Mouse (Mus musculus) left cerebral cortex, postnatal 4 days (tissue): ENCODE data around the gene Zfp316. TPM values are rescaled to one million over a fixed set of nuclear protein-coding genes. Genes with fewer than 3 reads are reported as not detected.

ENCODE experiments used
- DNase-seq: peaks from one replicate; pipeline ENCODE4 v3.0.0-alpha.2; 2022
- intact Hi-C: fragments of 180-260 bp; cut with DNase I; formaldehyde crosslinking; loops from one replicate; pipeline ENCODE4 v1.15.1; 2025
- total RNA-seq, 2 experiments: library from RNA; stranded (reverse); gene quantifications; 2 replicates each; pipeline ENCODE4 v1.2.3; 2021

The Zfp316 gene
- total RNA-seq, 2 experiments from 2014 or later: 29.5 to 30.2 TPM

DNA sequence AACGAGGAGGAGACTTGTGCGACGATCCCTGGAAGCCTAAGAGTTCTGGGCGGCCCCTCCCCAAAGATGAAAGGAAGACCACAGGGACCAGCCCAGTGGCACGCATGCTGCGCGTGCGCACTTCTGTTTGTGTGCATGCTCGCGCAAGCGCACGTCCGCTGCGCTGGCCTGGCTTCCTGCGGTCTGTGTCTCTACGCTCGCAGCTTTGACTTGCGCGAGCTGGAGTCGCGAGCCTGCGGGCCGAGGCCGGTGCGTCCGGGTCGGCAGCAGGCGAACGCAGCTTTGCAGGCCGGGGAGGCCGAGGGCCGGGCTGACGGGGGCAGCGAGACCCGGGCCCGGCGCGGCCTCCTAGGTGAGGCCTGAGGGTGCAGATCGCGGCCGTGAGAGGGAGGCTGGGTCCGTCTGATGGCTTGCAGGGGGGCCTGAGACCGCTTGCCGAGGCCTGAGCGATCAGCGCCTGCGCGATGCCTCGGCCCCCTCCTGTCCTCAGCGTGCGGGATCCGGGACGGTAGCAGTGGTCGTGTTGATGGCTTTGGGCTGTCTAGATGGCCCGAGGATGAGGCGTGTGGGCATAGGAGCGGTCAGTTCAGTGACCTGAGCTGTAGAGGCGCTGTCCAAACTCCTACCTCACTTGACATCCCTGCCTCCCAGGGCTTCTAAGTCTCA is 34.7 kb downstream of the Zfp316 start, which contains the start of gene Zfp12:
Zfp12 (plus strand) TSS at position 136 of the 666 bp plus-strand sequence.
- DNase-seq: peak; percentile 96
- intact Hi-C loops: loop anchor here (2.0 kb wide), 1 partner anchor 54 kb away; the partner anchor contains the start of genes Rbak and Spdye4b

DNA sequence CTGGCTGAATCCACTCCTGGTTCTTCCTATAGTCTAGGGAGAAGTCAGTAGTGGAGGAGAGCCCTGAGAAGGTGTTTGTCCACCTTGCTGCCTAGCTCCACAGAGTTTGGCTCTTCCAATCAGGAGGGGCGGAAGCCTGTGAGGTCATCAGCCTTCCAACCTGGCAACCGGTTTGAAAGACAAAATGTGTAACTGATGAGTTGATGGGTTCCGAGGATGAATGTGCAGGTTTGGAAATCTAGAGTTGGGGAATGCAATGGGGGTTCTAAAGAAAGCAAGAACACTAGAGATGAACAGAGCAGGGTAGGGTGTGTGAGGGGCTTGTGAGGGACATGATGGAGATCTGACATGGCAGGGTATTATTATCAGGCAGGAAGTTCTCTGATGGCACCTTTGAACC is 43.0 kb downstream of the Zfp316 start, which contains the start of gene Spdye4a:
Spdye4a (minus strand) TSS at position 101 of the 400 bp plus-strand sequence.
- no peak for DNase-seq
- intact Hi-C loops: loop anchor here (5.0 kb wide), 1 partner anchor 34 kb away; no protein-coding TSS in a partner anchor

DNA sequence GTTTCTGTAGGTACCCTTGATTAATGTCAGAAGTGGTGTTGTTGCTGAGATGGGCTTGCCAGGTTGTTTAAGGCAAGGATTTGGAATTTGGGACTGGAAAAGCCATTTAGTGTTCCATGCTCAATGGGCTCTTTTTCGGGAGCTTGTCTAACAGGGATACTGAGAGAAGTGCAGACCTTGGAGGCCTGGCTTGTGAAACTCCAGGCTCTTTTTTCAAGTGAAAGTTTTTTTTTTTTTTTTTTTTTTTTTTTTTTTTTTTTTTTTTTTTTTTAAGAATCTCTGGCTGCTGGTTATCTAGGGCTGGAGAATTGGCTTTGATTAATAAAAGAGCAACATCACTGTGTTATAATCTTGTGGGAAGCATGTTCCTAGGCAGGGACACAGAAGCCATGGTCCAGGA is 47.5 kb downstream of the Zfp316 start:
- intact Hi-C loops: no loop called here
- no peak for DNase-seq

DNA sequence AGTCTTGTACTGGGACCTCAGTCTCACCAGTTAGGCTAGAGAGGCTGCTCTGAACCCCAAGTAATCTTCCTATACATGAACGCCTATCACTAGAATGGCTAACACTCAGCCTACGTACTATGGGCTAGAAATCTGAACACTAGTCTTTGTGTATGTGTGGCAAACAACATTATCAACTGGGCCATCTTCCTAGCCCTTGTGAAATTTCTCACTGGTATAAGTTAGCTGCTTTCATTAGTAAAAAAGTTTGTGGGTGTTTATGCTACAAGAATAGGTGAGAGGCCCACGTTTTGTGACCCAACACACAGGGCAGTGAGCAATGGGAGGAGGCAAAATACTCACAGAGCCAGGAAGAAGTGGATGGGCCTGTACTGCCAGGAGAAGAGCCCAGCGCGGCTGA is 48.8 kb downstream of the Zfp316 start:
- intact Hi-C loops: no loop called here
- DNase-seq: no peak

DNA sequence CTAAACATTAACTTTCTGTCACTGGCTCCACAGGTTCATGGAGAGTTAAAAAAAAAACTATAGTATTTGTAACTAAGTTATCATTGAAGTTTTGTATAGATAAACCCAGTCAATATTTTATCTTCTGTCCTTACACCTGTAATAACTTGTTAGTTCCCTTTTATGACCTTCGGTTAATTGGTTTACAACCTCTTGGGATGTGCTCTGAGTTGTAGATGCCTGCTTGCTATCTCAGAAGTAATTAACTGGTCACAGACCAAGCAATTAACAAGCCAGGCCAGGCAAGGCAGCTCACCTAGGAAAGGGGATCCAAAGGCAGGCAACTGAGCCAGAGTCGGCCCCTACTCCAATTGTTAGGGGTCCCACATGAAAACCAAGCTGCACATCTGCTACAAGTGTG is 56.0 kb downstream of the Zfp316 start:
- no peak for DNase-seq
- intact Hi-C loops: no loop called here

DNA sequence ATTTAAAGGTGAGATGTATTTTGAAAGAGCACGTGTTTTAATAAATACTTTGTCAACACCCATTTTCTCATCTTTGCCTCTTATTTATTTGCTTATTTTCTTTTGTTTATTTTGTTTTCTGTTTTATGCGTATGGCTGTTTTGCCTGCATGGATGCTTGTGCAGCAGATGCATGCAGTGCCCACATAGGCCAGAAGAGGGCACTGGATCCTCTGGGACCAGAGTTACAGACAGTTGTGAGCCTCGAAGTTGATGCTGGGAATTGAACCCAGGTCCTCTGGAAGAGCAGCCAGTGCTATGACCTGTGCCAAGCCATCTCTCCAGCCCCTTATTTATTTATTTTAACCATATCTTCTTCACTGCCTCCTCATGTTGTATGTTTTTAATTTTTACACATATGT is 64.8 kb downstream of the Zfp316 start:
- DNase-seq: no peak
- intact Hi-C loops: no loop called here

Other genes starting within 250 kb of the Zfp316 start
- 10 to 100 TPM; 41.9 to 42.5 TPM for gene Rnf216, start 157.0 kb downstream of the Zfp316 start, total RNA-seq
- gene Olfr718-ps1, start 122.4 kb downstream of the Zfp316 start, total RNA-seq: under 1 TPM; 0.06 to 0.18 TPM
- 10 to 100 TPM; 19.6 to 25.5 TPM for gene Rbak, start 89.2 kb downstream of the Zfp316 start, total RNA-seq
- gene Spdye4b, start 89.0 kb downstream of the Zfp316 start, total RNA-seq: under 1 TPM in 1 of 2 experiments, not detected in 1; 0.18 TPM
- gene Spdye4a, start 43.1 kb downstream of the Zfp316 start, total RNA-seq: not detected
- 10 to 100 TPM; 24.9 to 29.5 TPM for gene Zfp12, start 34.9 kb downstream of the Zfp316 start, total RNA-seq
- gene Zfp853, start 23.6 kb upstream of the Zfp316 start, total RNA-seq: 10 to 100 TPM in 1 of 2 experiments, 1 to 10 TPM in 1; 8.5 to 10.1 TPM
- 10 to 100 TPM; 26.0 to 29.9 TPM for gene E130309D02Rik, start 45.3 kb upstream of the Zfp316 start, total RNA-seq
- gene Zdhhc4, start 59.2 kb upstream of the Zfp316 start, total RNA-seq: 10 to 100 TPM; 37.9 to 44.8 TPM
- gene Grid2ip, start 87.3 kb upstream of the Zfp316 start, total RNA-seq: 1 to 10 TPM; 3.7 to 4.1 TPM
- 10 to 100 TPM; 61.0 to 64.9 TPM for gene Kdelr2, start 133.8 kb upstream of the Zfp316 start, total RNA-seq
- gene Daglb, start 194.6 kb upstream of the Zfp316 start, total RNA-seq: 10 to 100 TPM; 16.7 to 17.4 TPM